Mouse (Mus musculus) CD4-positive helper T cell, adult 2 months (primary cell): ENCODE measurements around the gene Rasal1.

Experiments
- DNase-seq: peaks from one replicate; pipeline ENCODE4 v3.0.0-alpha.2; 2012; ENCODE audit warnings: low read depth, missing footprints, low spot score

The Rasal1 gene

GRCm38 (mm10) chr5:120648569-120649373, at the start of gene Rasal1:
TSS of gene Rasal1 (plus strand) at chr5:120648812.
- DNase-seq = peak; percentile 94

- DNase-seq = no peak
These were observed 49.0 kb upstream of the Rasal1 start for GRCm38 (mm10) chr5:120599625-120600024.

GRCm38 (mm10) chr5:120600946-120601668, 47.5 kb upstream of the Rasal1 start:
- DNase-seq = no peak

GRCm38 (mm10) chr5:120602210-120602609, 46.4 kb upstream of the Rasal1 start:
- DNase-seq = no peak

GRCm38 (mm10) chr5:120603515-120603914, 45.1 kb upstream of the Rasal1 start:
- DNase-seq = no peak

- peak; percentile 83 for DNase-seq
These were observed 43.8 kb upstream of the Rasal1 start for GRCm38 (mm10) chr5:120604839-120605238.

- no peak for DNase-seq
These were observed 43.4 kb upstream of the Rasal1 start for GRCm38 (mm10) chr5:120605241-120605661.

- peak; percentile 87 for DNase-seq
These were observed 42.9 kb upstream of the Rasal1 start for GRCm38 (mm10) chr5:120605688-120606087.

GRCm38 (mm10) chr5:120606590-120607200, 41.9 kb upstream of the Rasal1 start:
- no peak for DNase-seq

- DNase-seq = no peak
These were observed 41.3 kb upstream of the Rasal1 start for GRCm38 (mm10) chr5:120607335-120607734.

- no peak for DNase-seq
These were observed 39.3 kb upstream of the Rasal1 start for GRCm38 (mm10) chr5:120609246-120609775.

GRCm38 (mm10) chr5:120610906-120611305, 37.7 kb upstream of the Rasal1 start:
- no peak for DNase-seq

- DNase-seq = no peak
These were observed 37.2 kb upstream of the Rasal1 start for GRCm38 (mm10) chr5:120611416-120611815.

- no peak for DNase-seq
These were observed 36.2 kb upstream of the Rasal1 start, which contains the start of the genes Rita1 and Ddx54 for GRCm38 (mm10) chr5:120612442-120612821. TSS of gene Rita1 (minus strand) at chr5:120612589. TSS of gene Ddx54 (plus strand) at chr5:120612739.

- DNase-seq = peak; percentile 100
These were observed 35.6 kb upstream of the Rasal1 start for GRCm38 (mm10) chr5:120612822-120613604.

GRCm38 (mm10) chr5:120615903-120616302, 32.7 kb upstream of the Rasal1 start:
- DNase-seq = peak; percentile 65

- DNase-seq = no peak
These were observed 29.8 kb upstream of the Rasal1 start for GRCm38 (mm10) chr5:120618778-120619177.

GRCm38 (mm10) chr5:120619201-120619600, 29.4 kb upstream of the Rasal1 start:
- DNase-seq = peak; percentile 71

GRCm38 (mm10) chr5:120620375-120621077, 28.1 kb upstream of the Rasal1 start:
- DNase-seq = peak; percentile 88

- peak; percentile 79 for DNase-seq
These were observed 27.4 kb upstream of the Rasal1 start for GRCm38 (mm10) chr5:120621078-120621765.
